Mouse (Mus musculus): ENCODE measurements around the gene Slc9b2.

Slc9b2 gene

GRCm38 (mm10) chr3:135307411-135308259, at the start of gene Slc9b2:
Gene Slc9b2, plus strand, starts transcription at chr3:135307700.
- CTCF ChIA-PET, result interaction anchor here (0.7 kb wide), 1 partner anchor 831 kb away, joined by 4 read pairs; no protein-coding TSS in a partner anchor

DNA sequence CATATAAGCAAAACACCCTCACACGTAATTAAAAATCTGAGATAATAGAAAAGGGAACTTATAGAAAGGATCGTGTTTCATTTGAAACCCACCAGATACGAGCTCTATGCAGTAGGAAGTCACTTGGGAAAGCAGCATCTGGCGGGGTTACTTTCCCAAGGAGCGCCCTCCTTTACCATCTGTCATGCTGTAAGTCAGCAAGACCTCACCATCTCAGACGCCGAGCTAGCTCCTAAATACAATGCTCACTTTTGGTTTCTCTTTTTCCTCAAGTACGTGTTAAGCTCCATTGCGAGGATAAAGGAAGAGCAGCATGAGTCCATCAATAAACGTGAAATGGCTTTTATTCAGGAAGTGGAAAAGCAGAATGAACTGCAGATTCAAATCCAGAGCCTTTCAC, 48.6 kb upstream of the Slc9b2 start:
- CTCF ChIA-PET, result no interaction called here

GRCm38 (mm10) chr3:135260233-135260632, 47.3 kb upstream of the Slc9b2 start:
- CTCF ChIA-PET, result no interaction called here

GRCm38 (mm10) chr3:135268616-135269015, 38.9 kb upstream of the Slc9b2 start:
- CTCF ChIA-PET, result no interaction called here

DNA sequence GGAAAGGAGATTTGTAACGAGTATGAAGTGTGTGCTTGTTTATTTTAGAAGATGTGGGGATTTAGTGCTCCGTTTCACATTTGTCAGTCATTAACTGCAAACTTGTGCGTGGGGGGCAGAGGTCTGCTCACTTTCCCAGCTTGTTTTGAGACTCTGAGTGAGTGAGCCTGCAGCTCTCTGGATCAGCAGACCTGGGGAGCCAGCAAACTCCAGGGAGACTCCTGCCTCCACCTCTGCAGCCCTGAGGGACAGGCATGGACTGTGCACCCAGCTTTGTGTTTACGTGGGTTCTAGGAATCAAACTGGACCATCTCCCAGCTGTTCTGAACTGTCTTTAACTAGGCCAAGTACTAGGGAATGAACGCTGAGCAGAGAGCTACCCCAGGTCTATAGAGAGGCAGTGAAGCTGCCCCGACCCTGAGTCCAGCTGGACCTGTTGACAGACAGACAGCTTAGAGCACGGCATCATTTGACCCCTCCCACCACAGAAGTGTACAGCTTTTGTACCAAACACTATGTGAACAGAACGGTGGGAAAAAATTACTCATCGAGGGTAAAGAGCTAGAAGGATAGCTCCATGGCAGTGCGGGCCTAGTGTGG, 38.0 kb upstream of the Slc9b2 start:
- CTCF ChIA-PET, result no interaction called here

DNA sequence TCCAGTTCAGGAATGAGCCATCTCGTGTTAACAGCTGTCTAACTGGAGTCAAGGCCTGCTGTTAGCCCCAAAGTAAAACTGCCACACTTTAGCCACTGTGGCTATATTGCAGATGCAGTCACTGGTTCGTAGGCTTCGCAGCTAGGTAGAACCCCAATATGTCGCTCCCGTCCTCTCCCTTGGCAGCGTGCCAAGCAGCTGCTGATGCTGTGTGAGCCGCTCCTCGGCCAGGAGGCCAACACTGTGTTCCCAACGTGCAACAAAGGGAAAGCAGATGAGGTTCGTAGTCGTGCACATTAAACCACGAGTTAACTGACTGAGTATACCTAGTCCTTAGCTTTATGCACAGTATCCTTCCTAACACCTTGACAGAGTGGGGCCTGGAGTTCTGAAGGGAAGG, 34.9 kb upstream of the Slc9b2 start:
- CTCF ChIA-PET, result no interaction called here

DNA sequence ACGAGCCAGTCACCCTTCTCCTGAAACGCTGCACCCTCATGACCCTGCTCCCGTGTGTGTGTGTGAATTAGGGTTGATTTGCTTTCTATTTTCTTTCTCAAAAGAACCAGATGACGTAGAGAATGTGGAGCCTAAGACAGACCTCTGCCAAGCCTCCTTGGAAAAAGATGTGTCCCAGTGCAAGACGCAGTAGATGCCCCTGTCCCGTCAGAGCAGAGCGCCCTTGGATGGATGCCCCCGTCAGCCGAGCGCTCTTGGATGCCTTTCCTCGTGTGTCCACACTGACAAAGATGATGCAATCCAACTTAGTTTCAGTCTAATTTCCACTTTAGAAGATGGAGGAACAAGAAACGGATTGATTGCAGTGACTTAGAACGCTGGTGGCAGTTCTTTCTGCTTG, 34.5 kb upstream of the Slc9b2 start:
- CTCF ChIA-PET, result no interaction called here

DNA sequence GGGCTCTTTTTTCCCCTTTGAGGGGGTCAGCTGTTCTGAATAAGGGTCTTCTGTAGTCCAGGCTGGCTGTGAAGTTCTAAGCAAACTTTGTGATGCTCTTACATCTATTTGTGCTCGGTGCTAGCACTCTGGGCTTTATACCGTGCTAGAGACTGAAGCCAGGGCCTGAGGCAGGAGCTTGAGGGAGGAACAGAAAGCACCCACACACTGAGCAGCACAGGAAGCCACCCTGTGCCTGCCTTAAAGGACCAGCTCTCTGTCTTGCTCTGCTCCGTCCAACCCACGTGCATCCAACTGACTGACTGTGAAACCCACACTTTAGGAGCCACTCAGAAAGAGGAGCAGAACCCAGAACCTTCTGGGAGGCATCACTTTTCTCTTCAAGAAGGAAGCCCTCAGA, 27.3 kb upstream of the Slc9b2 start:
- CTCF ChIA-PET, result interaction anchor here (0.6 kb wide), 1 partner anchor 349 kb away, joined by 4 read pairs; no protein-coding TSS in a partner anchor

DNA sequence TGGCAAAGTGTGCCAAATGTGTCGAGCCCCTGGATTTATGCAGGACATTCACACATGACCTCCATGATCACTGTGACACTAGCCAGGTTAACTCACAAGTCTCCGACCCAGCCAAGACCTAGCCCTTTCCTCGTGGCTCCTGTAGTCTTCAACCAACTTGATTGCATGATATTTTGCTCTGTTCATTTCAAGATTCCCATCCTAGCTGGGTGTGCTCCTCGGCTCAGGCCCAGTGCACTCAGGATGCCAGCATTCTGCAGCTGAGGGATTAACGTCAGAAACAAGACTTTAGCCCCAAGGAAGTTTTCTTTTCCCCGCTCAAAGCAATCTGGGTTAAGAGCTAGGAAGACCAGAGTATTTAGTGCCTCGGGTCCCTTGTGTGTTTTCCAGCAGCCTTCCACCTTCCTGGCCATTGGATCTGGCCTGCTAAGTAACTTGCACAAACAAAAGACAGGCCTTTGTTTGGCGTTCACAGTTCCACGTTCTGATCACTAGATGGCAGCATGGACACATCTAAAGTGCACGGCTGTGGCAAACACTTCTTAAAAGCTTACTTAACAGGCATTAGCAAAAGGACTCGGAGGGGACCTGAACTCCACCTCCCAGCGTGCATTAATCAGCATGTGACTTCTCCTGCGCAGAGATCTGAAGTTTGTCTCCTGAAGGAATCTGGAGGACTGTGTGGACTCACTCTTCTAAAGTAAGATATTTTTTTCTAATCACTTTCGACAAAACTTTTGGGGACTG, 26.7 kb upstream of the Slc9b2 start, which contains the start of gene Bdh2:
Gene Bdh2, plus strand, starts transcription at position 553 of the 747 bp plus-strand sequence.
- CTCF ChIA-PET, result no interaction called here

DNA sequence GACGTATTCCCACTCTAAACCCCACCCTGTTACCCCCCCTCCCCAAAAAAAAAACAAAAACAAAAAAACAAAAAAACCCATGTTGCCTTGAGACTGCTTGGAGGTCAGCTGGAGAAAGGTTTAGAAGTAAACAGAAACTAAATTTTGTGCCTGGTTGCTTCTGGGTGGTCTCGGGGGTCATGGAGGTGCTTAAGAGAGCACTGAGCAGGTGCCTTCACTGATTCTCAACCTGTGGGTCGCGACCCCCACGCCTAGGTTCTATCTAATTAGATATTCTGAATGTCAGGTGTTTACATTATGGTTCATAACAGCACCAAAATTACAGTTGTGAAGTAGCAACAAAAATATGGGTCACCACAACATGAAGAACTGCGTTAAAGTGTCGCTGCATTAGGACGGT, 25.8 kb upstream of the Slc9b2 start:
- CTCF ChIA-PET, result no interaction called here

- CTCF ChIA-PET, result interaction anchor here (0.6 kb wide), 1 partner anchor 428 kb away, joined by 4 read pairs; no protein-coding TSS in a partner anchor
Measured at GRCm38 (mm10) chr3:135285256-135285655, 22.2 kb upstream of the Slc9b2 start.

GRCm38 (mm10) chr3:135285807-135286206, 21.7 kb upstream of the Slc9b2 start:
- CTCF ChIA-PET, result no interaction called here

GRCm38 (mm10) chr3:135288138-135288750, 19.3 kb upstream of the Slc9b2 start:
- CTCF ChIA-PET, result no interaction called here

- CTCF ChIA-PET, result no interaction called here
Measured at GRCm38 (mm10) chr3:135289148-135289547, 18.4 kb upstream of the Slc9b2 start.

DNA sequence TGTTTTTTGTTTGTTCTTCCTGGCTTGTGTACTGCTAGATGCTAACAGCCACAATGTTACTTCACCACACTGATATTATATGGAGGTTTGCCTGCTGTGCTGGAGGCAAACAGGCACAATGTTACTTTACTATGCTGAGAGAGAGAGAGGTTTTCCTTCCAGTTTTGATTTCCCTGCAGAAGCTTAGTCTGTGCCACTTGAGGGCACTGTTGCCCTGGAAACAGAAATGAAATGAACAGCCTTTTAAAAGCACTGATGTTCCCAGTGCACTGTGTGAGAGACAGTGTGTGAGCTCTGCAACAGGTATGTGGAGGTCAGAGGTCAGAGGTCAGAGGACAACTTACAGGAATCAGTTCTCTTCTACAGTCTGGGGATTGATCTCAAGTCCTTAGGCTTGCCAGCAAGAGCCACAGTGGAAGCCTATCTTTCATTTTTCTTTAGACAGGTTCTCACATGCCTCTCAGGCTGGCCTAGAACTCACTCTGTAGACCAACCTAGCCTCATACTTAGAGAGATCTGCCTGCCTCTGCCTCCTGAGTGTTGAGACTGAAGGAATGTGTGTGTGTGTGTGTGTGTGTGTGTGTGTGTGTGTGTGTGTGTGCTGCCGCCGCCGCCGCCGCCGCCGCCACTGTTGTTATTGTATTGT, 17.1 kb upstream of the Slc9b2 start:
- CTCF ChIA-PET, result no interaction called here

GRCm38 (mm10) chr3:135293703-135294102, 13.8 kb upstream of the Slc9b2 start:
- CTCF ChIA-PET, result no interaction called here

- CTCF ChIA-PET, result no interaction called here
Measured at GRCm38 (mm10) chr3:135295559-135295958, 11.9 kb upstream of the Slc9b2 start.

DNA sequence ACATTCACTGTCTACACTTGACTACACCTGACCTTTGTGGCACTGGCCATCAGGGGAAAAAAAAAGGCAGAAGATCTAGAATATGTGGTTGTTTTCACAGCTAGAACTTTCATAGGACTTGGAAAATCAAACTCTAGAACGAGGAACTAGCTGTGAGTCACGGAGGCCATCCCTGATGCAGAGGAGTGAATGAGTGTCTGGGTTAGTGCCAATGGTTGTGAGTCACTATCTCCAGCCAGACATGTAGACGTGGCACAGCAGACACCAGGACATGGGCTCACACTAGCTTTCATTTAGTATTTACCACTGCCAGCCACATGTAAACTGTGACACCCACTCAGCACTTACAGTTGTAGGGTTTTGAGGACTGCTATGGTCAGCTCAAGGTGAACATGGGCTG, 8.9 kb upstream of the Slc9b2 start:
- CTCF ChIA-PET, result no interaction called here

DNA sequence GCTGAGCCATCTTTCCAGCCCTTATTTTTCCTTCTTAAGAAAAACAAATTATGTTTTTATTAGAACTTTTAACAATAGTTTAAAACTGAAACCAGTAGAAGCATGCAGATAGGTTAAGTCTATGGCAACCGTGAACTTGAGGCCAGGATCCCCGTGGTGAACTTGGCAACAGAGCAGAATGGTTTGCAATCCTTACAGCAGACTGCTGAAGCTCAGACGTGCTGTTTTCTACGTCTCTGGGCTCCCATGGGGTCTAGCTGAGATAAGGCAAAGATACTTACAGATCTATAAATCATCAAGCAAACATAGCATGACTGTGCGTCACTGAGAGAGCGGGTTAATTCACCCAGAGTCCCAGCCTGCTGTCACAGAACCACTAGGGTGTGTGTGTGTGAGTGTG, 7.4 kb upstream of the Slc9b2 start:
- CTCF ChIA-PET, result no interaction called here

GRCm38 (mm10) chr3:135304060-135304459, 3.4 kb upstream of the Slc9b2 start:
- CTCF ChIA-PET, result no interaction called here

DNA sequence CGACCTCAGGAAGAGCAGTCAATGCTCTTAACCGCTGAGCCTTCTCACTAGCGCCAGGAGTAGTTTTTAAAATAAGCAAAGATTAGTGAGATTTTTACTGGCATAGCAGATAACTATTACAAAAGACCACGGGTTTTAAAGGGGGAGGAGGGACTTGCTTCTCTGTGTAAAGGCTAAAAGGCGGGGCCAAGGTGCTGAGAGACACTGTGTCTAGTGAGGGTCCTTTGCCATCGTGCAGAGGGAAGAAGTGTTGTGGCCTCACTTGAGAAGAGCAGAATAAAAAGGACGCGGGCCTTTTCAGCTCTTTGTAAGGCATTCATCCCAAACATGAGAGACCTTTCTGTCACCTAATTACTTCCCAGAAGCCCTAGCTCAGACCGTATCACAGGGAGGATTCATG, 2.9 kb upstream of the Slc9b2 start:
- CTCF ChIA-PET, result no interaction called here

All from spleen, embryonic (tissue).